Mouse (Mus musculus) kidney, postnatal 0 days (tissue): ENCODE measurements around the gene P2rx3. TPM values are rescaled to one million over a fixed set of nuclear protein-coding genes. Genes with fewer than 3 reads are reported as not detected.

Experiments
- ATAC-seq: fragments of 200-750 bp; cut with Nextera tagmentation; replicated peaks from 2 replicates; pipeline ENCODE4 v1.8.0; 2017; ENCODE audit warnings: low read depth, moderate number of reproducible peaks, moderate TSS enrichment, moderate library complexity; ENCODE audit not compliant: low FRiP score
- DNase-seq: peaks from one replicate; pipeline ENCODE4 v3.0.0-alpha.2; 2016; ENCODE audit warnings: low spot score
- H3K27ac ChIP-seq: fragments of 300-500 bp; sonication (generic); 2 replicates; pipeline ENCODE4 v1.5.1; 2014; ENCODE audit warnings: mild to moderate bottlenecking
- H3K27me3 ChIP-seq: fragments of 300-500 bp; sonication (generic); 2 replicates; pipeline ENCODE4 v1.6.1; 2014; ENCODE audit warnings: low read length, mixed read lengths; ENCODE audit not compliant: insufficient read depth
- H3K36me3 ChIP-seq: fragments of 300-500 bp; sonication (generic); 2 replicates; pipeline ENCODE4 v1.6.1; 2014; ENCODE audit warnings: low read length, mixed read lengths; ENCODE audit not compliant: insufficient read depth
- H3K4me1 ChIP-seq: fragments of 300-500 bp; sonication (generic); replicated peaks from 2 replicates; pipeline ENCODE4 v1.6.1; 2014; ENCODE audit warnings: antibody characterized with exemption, low read length, mixed read lengths; ENCODE audit not compliant: insufficient read depth
- H3K4me2 ChIP-seq: fragments of 300-500 bp; sonication (generic); 2 replicates; pipeline ENCODE4 v1.6.1; 2014; ENCODE audit warnings: mild to moderate bottlenecking, low read length, moderate library complexity, mixed read lengths
- H3K4me3 ChIP-seq: fragments of 300-500 bp; sonication (generic); replicated peaks from 2 replicates; pipeline ENCODE4 v1.5.1; 2014; ENCODE audit warnings: low read depth, low read length
- H3K9ac ChIP-seq: fragments of 300-500 bp; sonication (generic); 2 replicates; pipeline ENCODE4 v1.6.1; 2014; ENCODE audit warnings: low read depth, low read length
- H3K9me3 ChIP-seq: fragments of 300-500 bp; sonication (generic); replicated peaks from 2 replicates; pipeline ENCODE4 v1.6.1; 2016; ENCODE audit warnings: low read length, inconsistent platforms, mixed read lengths
- CTCF ChIP-seq: IDR thresholded peaks from 2 replicates; pipeline ENCODE4 v1.5.1; 2016; ENCODE audit warnings: antibody characterized with exemption, low read depth, mild to moderate bottlenecking, moderate library complexity
- WGBS: fragments of 180-500 bp; shearing (Covaris S2); extraction: QIAGEN DNeasy Blood & Tissue Kit; methylation state at CpG from one replicate; pipeline ENCODE4 v1.1.7; 2014; 5-methylcytosine and 5-hydroxymethylcytosine counted together
- polyA plus RNA-seq: library from polyadenylated mRNA; unstranded; fragments of >200 nt; fragmentation: Nextera tagmentation; extraction: Ambion mirVana; gene quantifications from 2 replicates; pipeline ENCODE4 v1.2.1, GENCODE M21; 2015

Gene P2rx3
- polyA plus RNA-seq, 1 experiment from 2014 or later: 0.14 TPM

DNA sequence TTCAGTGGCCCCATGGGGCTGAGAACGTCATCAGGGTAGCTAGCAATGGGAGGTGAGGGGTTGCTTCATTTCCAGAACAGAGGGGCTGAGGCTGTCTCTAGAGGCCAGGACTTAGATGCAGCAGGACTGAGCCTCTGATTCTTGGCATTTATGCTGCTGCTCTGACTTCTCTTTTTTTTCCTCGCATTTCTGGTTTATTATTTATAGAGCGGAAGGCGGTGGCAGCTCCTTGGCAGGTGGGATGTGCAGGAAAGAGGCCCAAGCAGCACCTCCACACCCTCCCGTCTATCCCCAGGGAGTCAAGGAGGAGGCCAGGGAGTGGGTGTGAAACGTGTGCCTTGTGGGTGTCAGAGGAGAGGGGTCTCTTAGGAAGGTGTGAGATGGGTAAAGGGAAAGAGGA is 6.3 kb downstream of the P2rx3 start:
- Histone ChIP-seq H3K9me3 (no peaks in the 10 kb centered on the region), H3K27me3 (no peaks in the 10 kb centered on the region), H3K36me3 (no peaks in the 10 kb centered on the region), H3K4me1 (no peaks in the 10 kb centered on the region), H3K4me2 (no peak overlapping the region), H3K9ac (no peak overlapping the region), H3K4me3 (no peak overlapping the region), H3K27ac (no peak overlapping the region)
- ATAC-seq (no peak), DNase-seq (no peak)
- no peak for TF ChIP-seq CTCF
- 53% methylated on average over 6 of the region's 6 CpGs for WGBS

DNA sequence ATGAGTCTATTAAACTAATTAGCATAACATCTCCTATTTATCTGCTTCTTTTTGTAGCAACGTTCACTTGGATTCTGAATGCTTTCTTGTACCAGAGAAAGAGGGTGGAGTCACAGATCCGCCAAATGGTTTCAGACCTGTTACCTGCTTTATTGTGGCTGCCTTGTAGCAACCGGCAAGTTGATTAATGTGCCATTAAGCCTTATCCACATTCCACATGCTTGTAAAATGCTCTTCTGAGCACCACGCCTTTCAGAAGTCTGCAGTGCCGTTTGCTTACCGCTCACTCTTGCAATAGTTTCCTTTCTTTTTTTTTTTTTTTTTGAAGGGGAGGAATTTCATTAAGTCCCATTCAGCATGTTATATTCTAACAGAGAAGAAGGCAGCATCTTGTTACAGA is 7.4 kb downstream of the P2rx3 start:
- no peaks in the 10 kb centered on the region for H3K9me3 ChIP-seq
- no peak overlapping the region for H3K4me2 ChIP-seq
- no peak overlapping the region for H3K27ac ChIP-seq
- TF ChIP-seq CTCF: no peak
- peak; percentile 14 for DNase-seq
- 14% methylated on average over 6 of the region's 6 CpGs for WGBS
- no peak overlapping the region for H3K9ac ChIP-seq
- H3K27me3 ChIP-seq: no peaks in the 10 kb centered on the region
- no peaks in the 10 kb centered on the region for H3K4me1 ChIP-seq
- H3K4me3 ChIP-seq: no peak overlapping the region
- H3K36me3 ChIP-seq: no peaks in the 10 kb centered on the region
- no peak for ATAC-seq

DNA sequence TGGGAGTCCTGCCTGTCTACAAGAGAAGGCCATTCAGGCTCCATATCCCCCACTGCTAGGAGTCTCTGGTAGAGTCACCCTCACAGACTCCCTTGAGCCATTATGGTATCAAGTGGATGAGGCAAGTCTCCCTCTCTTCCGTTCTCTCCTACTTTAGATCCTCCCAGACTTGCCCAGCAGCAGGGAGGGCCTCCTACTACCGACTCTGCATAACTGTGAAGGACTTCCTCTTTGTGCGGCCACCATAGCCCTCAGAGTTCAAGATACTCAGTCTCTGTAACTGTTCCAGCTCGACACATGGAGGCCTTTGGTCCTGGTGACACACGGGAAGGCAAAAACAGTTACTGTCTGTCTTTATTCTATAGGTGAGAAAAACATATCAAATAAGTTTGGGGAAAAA is 10.0 kb downstream of the P2rx3 start:
- Histone ChIP-seq H3K27me3 (no peaks in the 10 kb centered on the region), H3K36me3 (no peaks in the 10 kb centered on the region), H3K4me3 (no peak overlapping the region), H3K4me2 (no peak overlapping the region), H3K9me3 (no peaks in the 10 kb centered on the region), H3K4me1 (no peaks in the 10 kb centered on the region), H3K27ac (no peak overlapping the region), H3K9ac (no peak overlapping the region)
- TF ChIP-seq CTCF: no peak
- DNase-seq (no peak), ATAC-seq (no peak)
- 72% methylated on average over 5 of the region's 5 CpGs for WGBS

DNA sequence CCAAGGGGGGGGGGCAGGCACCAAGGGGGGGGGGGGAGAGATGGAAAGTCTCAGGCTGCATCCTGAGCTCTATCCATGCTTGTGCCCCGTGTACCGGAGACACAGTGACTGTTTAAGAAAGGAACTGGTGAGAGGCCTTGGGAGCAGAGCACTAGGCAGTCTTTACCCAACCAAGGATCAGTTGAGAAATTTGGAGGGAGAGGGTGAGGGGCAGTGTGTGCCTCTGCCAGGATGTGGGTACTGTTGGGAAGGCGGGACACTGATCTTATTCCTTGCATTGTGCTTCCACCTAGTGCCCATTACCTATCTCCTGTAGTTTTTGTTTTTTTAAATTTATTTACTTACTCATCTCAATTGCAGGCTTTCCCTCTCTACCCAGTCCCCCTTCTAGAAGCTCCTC is 11.1 kb downstream of the P2rx3 start:
- H3K4me2 ChIP-seq: no peak overlapping the region
- H3K9me3 ChIP-seq: no peaks in the 10 kb centered on the region
- H3K36me3 ChIP-seq: no peaks in the 10 kb centered on the region
- no peak overlapping the region for H3K4me3 ChIP-seq
- H3K9ac ChIP-seq: no peak overlapping the region
- no peak overlapping the region for H3K27ac ChIP-seq
- no peaks in the 10 kb centered on the region for H3K4me1 ChIP-seq
- no peak for TF ChIP-seq CTCF
- ATAC-seq (no peak), DNase-seq (no peak)
- H3K27me3 ChIP-seq: no peaks in the 10 kb centered on the region
- WGBS: 78% methylated on average over 3 of the region's 3 CpGs

DNA sequence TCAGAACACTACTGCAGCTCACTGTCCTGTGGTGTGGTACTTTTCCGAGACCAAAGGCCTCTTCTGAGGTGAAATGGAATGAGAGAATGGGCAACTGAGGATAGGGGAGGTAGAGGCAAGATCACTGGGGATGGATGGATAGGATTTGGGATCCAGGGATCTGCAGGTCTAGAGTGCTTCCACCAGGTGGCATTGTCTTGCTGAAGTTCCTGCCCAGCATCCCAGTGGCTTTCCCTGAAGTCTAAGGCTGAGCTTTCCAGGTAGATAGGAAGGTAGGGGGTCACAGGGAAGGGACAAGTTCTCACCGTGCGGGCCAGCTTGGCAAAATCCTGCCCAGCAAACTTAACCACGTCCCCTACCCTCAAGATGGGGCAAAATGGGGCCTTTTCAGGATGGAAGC is 15.2 kb downstream of the P2rx3 start:
- peak; percentile 78 for TF ChIP-seq CTCF
- Histone ChIP-seq H3K4me1 (no peaks in the 10 kb centered on the region), H3K4me2 (no peak overlapping the region), H3K27me3 (no peaks in the 10 kb centered on the region), H3K9ac (no peak overlapping the region), H3K27ac (no peak overlapping the region), H3K4me3 (no peak overlapping the region), H3K36me3 (no peaks in the 10 kb centered on the region), H3K9me3 (no peaks in the 10 kb centered on the region)
- ATAC-seq: peak; percentile 49; the same call in 1 of the 2 replicates
- peak; percentile 68 for DNase-seq
- 25% methylated on average over 4 of the region's 4 CpGs for WGBS

DNA sequence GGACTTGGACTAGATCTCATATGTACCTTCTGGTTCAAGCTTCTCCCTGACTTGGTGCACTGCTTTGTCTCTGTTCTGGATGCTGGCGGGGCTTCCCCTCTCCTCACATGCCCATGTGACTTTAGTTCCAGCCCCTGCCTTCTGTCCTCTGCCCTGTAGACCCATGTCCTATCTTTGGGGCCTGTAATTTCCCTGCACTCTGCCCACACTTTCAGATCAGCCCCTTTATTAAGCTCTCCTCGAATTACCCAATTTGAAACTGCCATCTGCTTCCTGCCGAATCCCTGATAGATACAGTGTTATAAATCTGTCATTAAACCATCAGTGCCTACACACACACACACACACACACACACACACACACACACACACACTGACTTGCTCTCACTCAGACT is 22.7 kb downstream of the P2rx3 start:
- H3K27ac ChIP-seq: no peak overlapping the region
- H3K4me2 ChIP-seq: no peak overlapping the region
- no peaks in the 10 kb centered on the region for H3K9me3 ChIP-seq
- no peak overlapping the region for H3K4me3 ChIP-seq
- DNase-seq (no peak), ATAC-seq (no peak)
- H3K9ac ChIP-seq: no peak overlapping the region
- no peaks in the 10 kb centered on the region for H3K4me1 ChIP-seq
- H3K36me3 ChIP-seq: no peaks in the 10 kb centered on the region
- 32% methylated on average over 3 of the region's 3 CpGs for WGBS
- no peak for TF ChIP-seq CTCF
- H3K27me3 ChIP-seq: no peaks in the 10 kb centered on the region

DNA sequence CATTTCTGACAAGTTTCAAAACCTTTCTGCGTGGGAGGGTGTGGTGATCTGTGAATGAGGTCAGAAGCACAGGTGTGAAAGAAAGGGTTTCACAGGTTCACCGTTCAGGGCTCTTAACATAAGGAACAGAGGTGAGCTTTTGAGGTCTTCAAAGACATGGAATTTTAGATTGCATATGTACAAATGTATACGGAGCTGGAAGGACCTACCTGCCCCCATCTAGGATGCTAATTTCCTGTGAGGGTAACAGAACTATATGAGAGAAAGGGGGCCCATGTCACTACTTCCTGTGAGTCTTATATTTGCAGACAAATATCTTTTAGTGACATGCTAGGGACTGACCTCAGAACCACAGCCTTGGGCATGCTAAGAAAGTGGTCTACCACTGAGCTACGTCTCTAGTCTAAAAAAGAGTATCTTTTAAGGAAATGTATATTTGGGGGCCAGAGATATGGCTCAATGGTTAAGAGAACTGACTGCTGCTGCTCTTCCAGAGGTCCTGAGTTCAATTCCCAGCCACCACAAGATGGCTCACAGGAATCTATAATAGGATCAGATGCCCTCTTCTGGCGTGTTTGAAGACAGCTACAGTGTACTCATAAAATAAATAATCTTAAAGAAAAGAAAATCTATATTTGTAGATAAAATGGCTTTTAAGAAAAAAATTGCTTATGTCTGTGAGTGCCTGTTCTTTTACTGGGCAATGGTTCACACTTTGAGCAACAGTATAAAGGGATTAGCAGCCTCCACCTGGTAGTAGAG is 23.3 kb downstream of the P2rx3 start:
- Histone ChIP-seq H3K4me2 (no peak overlapping the region), H3K9me3 (no peaks in the 10 kb centered on the region), H3K4me3 (no peak overlapping the region), H3K9ac (no peak overlapping the region), H3K36me3 (no peaks in the 10 kb centered on the region), H3K27me3 (no peaks in the 10 kb centered on the region), H3K4me1 (no peaks in the 10 kb centered on the region), H3K27ac (no peak overlapping the region)
- no peak for DNase-seq
- WGBS: 74% methylated on average over 5 of the region's 5 CpGs
- TF ChIP-seq CTCF: 0 out of 2 replicates have a peak, but pooled peaks have one; percentile 7
- no peak for ATAC-seq
